Mouse (Mus musculus): Measurements from ENCODE around the gene Rpl32. TPM values are rescaled to one million over a fixed set of nuclear protein-coding genes. Genes with fewer than 3 reads are reported as not detected.
"Not testable (repeated sequence)": the region's sequence is repeated elsewhere in the genome, so short reads cannot be mapped to it uniquely, and the experiment has no call there.

Rpl32 gene
- total RNA-seq (2022) = 100 to 1,000 TPM; 503 to 593 (median 546) TPM

DNA sequence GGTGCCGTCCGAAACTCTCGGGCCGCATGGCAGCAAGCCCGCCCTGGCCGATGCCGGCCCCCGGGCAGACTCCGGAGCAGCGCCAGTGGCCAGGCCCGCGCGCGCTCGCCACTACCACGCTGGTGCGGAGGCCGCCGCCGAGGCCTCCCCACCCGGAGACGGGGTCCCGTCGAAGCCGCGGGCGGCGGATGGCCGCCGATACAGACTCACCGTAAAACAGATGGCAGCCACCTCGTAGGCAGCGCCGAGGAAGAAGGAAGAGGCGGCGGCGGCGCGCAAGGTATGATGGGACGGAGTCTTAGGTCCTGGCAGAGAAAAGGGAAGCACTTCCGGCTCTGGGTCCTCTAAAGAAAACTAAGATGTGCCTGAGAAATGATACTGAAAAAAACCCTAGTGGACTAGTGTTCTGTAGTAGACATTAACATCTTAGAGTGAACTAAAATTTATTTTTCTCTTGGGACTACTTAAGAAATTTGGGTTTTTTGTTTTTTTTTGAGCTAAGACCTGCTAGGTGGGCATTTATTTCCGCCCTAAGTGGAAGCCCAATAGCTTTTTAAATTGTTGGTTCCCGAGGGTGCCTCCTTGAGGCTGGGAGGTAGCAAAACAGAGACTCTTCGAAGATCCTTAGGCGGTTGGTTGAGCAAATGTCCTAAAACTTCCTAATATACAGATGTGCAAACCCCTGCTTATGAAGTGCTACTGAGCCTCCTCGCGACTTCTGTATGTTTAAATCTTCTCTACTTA is at the start of gene Rpl32:
Rpl32 (minus strand) TSS at position 260 of the 744 bp plus-strand sequence.
- peak; percentile 77 to 83 for DNase-seq (ENCODE audit: low spot score in 2 of 2)

DNA sequence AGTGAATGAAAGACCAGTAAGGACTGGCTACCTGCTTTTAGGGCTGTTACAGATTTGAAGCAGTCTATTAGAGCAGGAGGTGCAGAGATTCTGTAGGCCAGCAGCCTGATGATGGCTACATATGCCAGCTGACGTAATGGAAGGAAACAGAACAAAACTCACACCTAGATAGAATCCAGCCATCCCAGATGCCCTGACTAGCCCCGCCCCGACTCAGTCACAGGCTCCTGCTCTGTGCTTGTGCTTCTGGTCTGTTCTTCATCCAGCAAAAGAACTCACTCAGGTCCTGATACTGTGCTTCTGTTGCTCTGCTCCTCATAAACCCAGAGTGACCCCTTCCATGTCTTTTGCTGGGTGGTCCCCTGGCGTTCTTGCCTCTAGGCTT is 47.8 kb upstream of the Rpl32 start:
- DNase-seq (ENCODE audit: low spot score in 2 of 2) = no peak

DNA sequence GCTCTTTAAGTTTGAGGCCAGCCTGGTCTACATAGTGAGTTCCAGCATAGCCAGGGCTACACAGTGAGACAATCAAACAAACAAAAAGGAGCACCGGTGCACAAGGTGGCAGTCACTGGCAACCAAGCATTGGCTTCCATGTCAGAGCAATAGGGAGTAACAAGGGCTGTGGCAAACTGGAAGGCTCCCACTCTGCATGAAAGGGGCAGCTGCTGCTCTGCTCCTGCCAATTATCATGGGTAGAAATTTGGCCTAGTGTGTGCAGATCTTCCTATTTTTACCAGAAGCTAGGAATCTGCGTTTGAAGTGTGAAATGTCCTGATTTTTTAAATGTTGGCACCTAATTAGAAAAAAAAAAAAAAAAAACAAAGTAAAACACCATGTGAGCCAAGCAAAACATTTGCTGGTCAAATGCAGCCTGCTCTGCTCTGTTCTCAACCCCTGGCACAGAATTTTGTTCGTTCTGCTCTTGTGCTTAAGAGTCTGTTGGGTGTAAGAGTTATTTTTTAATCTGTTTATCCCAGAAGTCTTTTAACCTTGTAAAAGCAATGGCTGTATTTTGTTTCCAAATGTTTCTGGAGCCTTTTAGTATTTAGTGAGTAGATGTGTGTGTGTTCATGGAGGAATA is 47.3 kb upstream of the Rpl32 start:
- no peak for DNase-seq (ENCODE audit: low spot score in 2 of 2)

DNA sequence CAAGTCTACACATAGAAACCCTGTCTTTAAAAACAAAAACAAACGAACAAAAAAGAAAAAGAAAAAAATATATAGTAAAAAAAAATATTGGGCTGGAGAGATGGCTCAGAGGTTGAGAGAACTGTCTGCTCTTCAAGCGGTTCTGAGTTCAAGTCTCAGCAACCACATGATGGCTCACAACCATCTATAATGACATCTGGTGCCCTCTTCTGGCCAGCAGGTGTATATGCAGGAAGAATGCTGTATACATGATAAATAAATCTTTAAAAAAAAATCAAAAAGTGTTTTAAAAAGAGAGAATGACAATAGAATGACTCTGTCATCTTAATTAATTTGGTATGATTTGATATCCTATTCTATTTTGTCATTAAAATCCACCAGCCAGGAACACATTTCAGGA is 45.9 kb upstream of the Rpl32 start:
- no peak for DNase-seq (ENCODE audit: low spot score in 2 of 2)

DNA sequence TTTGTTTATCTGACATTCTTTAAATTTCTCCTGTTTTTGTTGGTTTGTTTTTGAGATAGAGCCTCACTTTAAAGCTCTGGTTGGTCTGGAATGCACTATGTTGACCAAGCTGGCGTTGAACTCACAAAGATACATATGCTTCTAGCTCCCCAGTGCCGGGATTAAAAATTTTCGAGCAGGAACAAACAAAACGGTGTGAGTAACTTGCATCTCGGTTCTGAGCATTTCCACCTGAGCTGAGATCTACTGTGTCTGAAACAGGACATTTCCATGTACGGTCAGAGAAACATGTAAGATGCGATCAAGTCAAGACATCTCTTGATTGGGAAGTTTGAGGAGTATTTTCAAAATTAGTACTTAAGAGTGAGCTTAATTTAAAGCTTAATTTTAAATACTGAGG is 45.4 kb upstream of the Rpl32 start:
- DNase-seq (ENCODE audit: low spot score in 2 of 2) = no peak

DNA sequence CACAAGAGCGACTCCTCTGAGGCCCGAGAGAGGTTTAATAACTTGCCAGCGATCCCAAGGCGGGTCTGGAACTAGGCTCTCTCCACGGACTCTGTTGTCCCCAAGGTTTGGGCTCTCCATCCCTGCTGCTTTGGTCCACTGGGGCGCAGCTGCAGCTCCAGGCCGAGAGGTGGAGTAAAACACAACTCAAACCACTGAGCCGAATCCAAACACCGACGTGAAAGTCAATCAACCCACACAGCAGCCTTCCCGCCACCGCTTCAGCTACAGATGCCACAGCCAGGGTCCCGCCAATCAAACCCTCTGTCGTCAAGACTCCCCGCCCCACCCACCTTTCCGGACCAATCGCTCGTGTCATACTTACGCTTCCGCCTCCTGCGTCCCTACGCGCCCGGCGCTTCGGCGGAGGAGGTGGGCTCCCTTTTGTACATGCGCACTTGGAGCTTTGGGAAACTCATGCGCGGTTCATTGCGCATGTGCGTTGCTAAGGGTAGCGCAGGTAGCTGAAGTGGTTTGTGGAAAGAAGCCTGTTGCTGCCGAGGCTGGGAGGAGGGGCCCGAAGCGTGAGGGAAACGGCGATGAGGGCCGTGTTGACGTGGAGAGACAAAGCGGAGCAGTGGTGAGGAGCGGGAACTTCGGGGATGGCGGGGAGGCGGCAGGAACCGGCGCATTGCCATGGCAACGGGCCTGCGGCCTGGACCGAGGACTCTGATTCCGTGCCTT is 44.7 kb upstream of the Rpl32 start, which contains the start of the genes Mbd4 and Ift122:
Mbd4 (minus strand) TSS at position 281 of the 723 bp plus-strand sequence.
Ift122 (plus strand) TSS at position 380 of the 723 bp plus-strand sequence.
- DNase-seq (ENCODE audit: low spot score in 2 of 2) = peak; percentile 90 to 99

DNA sequence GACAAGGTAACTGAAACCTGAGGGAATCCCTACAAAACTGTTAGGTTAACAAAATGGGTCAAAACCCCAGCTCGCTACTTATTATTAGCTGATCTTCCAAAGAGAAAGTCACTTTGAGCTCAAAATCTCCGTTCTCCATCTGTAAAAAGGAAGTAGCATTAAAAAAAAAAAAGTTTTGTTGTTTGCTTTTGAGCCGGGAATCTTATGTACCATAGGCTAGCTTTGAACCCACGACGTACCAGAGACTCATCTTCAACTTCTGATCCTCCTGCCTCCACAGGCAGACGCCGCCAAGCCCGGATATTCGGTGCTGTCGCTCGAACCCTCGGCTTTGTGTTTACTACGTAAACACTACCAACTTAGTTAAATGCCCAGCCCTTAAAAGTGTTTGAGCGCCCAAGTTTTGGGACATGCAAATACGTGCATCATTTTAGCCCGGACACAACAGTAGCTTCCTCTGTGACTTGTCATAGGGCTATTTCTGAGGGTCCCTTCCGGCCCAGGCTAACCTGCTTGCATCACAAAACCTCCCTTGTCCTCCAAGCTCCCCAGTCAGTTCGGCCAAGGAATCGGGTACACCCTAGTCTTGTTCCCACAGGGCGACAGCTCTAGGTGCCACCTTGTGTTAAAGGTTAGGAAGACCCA is 44.0 kb upstream of the Rpl32 start:
- DNase-seq (ENCODE audit: low spot score in 2 of 2) = no peak

DNA sequence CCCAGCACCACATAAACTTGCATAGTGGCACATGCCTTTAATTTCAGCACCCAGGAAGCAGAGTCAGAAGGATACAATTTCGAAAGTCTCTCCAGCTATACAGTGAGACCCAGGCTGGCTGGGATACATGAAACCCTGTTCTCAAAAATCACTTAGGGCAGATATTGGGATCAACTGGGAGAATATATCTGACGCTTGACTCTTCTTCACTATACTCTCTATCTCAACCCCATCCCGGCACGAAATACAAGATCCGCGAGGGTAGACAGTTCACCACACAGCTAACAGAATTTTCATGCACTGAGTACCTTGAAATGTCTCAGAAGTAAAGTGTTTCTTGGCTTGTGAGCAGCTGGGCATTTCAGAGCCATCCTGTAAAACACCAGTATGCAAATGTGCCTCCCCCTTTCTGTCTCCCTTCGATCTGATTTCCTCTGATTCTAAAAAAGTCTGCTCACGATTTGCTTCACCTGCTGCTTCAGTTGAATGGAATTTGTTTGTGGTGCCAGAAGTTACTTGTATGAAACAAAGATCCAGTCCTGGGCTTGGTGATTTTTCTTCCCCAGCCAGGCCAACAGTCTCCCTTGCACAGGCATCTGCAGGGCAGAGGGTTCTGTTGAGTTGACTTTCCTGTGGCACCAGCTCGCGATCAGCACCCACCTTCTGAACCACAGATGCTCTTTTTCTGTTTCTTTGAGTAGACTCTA is 40.2 kb upstream of the Rpl32 start:
- no peak for DNase-seq (ENCODE audit: low spot score in 2 of 2)

DNA sequence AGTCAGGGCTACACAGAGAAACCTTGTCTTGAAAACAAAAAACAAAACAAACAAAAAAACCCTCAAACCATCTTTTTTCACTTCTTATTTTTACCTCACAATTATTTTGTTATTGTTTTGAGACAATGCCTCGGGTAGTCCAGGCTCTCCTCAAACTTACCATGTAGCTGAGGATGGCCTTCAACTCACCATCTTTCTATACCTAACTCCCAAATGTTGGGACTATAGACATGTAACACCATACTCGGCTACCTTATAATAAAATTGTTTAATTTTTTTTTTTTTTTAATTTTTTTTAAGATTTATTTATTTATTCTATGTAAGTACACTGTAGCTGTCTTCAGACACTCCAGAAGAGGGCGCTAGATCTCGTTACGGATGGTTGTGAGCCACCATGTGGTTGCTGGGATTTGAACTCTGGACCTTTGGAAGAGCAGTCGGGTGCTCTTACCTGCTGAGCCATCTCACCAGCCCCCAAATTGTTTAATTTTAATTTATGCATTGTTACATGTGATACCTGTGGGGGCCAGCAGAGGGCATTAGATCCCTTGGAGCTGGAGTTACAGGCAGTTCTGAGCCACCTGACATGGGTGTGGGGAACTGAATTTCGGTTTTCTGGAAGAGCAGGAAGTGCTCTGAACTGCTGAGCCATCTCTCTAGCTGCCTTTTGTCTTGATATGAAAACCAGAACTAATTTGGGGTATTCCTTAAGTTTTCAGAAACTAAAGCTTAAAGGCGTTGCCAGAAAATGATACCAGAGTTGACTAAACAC is 38.3 kb upstream of the Rpl32 start:
- peak in 1 of 2 experiments; percentile 43 for DNase-seq (ENCODE audit: low spot score in 2 of 2)

DNA sequence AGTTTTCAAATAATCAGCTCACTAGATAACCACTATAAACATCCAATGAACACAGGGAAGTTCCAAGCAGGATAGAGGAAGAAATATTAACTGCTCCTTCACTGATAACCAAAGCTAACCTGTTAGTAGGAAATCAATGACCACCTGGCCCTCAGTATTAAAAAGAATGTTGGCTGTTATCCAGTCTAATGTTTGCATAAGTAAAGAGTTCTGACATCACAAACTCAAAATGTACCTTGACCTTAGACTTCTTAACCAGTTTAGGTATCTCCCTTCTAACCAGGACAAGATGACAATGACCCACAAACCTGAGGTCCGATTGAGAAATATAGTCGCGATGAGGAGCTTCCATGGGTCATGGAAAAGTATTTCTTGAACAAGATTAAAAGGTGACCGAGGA is 36.5 kb upstream of the Rpl32 start:
- DNase-seq (ENCODE audit: low spot score in 2 of 2) = no peak

DNA sequence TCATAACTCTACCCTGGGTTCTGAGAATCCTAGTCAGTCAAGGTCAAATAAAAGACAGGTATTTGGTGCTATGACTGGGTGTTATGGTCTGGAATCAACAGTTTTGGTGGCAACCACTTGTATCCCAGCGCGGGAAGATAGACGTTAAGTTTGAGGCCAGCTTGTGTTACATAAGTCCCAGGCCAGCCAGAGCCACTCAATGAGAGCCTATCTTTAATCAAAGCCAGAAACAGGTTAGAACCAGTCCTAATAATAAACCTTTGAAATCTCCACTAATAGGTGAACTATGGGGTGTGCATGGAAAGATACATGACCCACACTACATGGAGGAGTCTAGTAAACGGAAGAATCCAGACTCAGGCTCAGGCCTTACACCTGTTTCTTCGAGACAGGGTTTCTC is 30.2 kb upstream of the Rpl32 start:
- no peak for DNase-seq (ENCODE audit: low spot score in 2 of 2)

DNA sequence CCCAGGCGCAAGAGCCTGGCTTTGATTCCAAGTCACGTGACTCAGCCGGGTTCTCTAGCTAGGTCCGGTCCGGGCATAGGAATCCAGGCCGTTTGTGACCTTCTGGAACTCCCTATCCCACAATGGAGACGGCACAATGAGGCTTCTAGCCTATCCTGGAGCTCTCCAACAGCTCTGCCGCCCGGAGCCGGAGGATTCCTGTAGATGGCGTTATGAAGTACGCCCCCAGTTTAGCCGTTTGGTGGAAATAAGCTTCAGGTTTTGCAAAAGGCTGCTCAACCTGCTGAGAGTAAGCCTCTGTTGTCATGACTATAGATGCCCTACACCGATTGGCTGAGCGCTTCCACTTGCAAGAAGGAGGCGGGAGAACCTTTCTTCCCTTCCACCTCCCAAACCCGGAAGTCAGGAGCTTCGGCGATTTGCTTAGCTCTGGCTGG is 29.6 kb upstream of the Rpl32 start, which contains the start of gene Efcab12:
Efcab12 (minus strand) TSS at position 252 of the 437 bp plus-strand sequence.
- peak; percentile 46 to 86 for DNase-seq (ENCODE audit: low spot score in 2 of 2)

DNA sequence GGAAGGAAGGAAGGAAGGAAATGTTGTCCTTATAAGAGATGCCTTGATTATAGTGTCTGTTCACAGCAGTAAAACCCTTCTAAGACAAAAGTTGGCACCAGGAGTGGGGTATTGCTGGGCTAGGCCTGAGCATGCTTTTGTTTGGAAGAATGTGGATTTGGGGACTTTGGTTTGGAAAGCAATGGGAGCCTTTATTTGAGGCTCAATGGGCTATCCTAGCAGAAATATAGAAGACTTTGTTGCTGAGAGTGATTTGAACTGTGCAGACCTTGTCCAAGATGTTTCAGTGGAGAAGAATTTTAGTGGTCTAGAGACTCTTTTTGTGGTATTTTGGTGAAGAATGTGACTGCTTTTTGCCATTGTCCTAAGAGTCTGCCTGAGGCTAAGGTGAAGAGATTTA is 25.3 kb upstream of the Rpl32 start:
- no peak for DNase-seq (ENCODE audit: low spot score in 2 of 2)

DNA sequence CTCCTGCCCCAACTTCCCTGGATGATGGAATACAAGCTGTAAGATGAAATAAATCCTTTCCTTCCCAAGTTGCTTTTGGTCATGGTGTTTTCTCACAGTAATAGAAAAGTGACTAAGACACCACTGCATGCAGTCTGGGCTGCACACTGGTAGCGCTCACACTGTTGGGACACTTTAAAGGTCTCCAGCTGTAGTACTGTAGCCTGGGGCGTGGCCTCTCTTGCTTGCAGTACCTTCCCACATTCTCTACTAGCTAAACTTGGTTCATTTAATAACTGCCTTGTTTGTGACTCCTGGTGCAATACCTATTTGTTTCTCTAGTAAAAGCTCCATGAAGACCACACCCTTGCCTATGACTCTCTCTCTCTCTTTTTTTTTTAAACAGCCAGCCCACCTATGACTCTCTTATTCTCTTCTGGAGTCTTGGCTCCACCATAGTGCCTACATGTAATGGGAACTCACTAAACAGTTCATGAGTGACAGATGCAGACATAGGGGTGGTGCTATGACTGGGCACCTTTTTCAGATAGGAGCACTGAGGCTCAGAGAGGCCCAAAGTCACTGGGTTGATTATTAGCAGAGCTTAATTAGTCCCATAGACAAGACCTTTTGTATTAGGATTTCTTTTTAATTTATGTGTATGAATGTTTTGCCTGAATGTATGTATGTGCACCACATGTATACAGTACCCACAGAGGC is 23.8 kb upstream of the Rpl32 start:
- no peak for DNase-seq (ENCODE audit: low spot score in 2 of 2)

DNA sequence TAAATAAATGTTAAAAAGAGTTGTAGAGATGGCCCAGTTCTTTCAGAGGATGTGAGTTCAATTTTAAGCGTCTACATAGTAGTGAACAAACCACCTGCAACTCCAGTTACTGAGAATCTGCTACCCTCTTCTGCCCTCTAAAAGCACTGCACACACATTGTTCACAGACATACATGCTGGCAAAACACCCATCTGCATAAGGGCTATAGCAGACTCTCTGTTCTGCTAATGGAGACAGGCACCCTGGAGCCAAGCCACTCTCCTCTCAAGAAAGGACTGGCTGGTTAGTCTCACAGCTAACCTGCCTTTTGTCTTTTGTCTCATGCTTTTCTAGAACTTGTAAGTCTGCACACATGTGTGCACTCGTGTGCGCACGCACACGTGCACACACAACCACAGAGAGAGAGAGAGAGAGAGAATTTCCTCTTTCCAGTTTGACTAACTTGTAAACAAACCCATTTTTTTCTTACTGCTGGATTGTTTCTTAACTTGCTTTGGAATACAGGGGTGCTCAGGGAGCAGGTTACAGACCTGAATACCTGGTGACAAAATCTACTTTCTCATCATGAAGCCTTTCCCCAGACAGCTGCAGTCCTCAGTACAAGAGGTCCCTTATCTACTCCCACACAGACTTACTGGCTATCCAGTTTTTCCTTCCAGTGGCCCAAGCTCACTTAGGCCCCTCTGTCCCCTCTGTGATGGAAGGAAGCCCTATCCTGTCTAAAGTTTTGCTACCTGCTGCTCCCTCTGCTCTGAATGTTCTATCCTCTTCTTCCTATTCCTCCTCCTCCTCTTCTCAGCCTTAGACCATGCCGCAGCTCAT is 22.4 kb upstream of the Rpl32 start:
- no peak for DNase-seq (ENCODE audit: low spot score in 2 of 2)

DNA sequence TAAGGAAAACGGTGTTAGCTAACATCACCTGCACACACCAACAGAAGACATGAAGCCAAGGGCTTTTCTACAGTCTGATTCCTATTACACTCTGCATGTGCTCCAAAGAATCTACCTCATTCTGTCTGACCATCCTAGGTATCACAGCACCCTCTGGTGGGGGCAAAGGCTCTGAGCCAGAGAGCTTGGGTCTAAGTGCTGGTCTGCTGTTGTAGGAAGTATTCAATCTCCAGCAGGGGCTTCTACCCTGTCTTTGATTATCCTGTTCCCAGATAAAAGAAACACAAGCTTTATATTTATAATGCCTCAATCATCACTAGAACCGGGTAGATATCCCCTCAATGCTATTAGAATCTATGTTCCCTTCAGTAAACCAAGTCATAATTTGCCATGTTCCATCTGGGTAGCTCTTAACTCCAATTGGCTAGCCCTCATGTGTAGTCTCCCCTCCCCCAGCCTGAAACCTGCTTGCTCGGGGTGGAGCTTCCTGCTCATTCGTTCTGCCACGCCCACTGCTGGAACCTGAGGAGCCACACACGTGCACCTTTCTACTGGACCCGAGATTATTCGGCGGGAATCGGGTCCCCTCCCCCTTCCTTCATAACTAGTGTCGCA is 15.4 kb upstream of the Rpl32 start:
- not testable (repeated sequence) for DNase-seq (ENCODE audit: low spot score in 2 of 2)

DNA sequence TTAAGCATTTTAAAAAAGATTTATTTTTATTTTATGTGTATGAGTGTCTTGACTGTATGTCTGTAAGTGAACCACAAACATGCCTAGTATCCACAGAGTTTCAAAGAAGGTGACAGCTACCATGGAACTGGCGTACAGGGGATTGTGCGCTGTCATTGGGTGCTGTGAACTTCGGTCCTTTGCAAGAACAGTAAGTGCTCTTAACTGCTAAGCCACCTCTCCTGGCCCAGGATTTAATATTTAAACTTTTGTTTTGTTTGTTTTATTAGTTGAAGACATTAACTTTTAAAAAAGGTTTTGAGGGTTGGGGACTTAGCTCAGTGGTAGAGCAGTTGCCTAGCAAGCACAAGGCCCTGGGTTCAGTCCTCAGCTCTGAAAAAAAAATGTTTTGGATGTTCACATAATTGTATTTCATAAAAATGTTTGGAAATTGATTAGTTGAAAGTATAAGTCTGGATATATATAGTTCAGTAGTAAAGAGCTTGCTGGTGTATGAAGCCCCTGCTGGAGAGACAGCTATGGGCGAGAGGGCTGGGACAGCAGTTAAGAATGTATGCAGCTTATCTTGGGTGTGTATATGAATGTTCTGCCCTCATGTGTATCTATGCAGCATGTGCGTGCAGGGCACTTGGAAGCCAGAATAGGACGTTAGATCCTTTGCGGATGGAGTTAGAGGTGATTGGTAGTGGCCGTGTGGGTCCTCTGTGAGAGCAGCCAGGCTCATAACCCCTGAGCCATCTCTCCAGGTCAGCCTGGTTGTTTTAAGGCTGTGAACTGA is 12.9 kb upstream of the Rpl32 start:
- no peak for DNase-seq (ENCODE audit: low spot score in 2 of 2)
